Mouse (Mus musculus) heart, adult 9 months (tissue): Measurements from ENCODE around the gene Acsl1.

Experiments used
- DNase-seq, 2 experiments: peaks; one replicate each; pipeline ENCODE4 v3.0.0; 2022; ENCODE audit warnings: low spot score in 2 of 2

Gene Acsl1

DNA sequence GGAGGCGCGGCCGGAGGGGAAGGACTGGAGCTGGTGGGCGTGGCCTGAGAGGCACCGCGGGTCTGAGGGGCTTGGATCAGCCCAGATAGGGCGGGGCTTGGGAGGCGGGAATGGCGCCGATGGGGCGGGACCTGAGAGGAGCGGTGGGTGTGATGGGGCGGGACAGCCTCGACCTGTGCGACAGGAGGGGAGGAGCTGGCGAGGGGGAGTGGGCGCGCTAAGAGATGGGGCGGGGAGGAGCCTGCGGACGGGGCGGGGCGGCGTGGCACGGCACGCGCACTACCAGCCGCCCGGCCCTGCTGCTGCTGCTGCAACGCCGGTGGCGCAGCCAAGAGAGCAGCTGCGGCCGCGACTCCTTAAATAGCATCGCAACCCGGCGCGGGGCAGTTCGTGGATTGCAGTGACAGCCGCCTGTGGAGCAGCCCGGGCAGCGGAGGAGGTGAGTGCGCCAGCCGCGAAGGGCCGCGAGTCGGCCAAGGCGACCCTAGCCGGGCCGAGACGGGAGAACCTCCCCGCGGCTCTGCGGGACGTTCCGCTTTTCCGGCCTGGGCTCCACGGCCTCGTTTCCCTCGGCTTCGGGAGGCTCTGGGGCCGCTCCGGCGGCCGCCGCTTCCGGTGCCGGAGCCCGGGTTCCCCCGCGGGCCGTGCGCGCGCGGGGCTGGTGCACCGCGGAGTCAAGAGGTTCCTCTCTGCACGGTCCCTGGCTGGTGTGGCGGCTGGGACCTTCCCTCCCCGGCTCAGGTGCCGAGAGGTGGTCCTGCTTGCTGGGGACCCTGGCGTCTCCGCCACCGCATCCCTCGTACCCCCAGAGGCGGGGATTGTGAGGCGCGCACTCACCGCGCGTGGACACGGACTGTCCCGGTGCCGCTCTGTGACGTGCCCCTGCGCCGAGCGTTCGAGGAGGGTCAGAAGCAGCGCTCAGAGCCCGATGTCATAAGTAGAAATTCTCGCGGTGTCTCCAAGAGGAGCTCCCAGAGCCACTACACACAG is at the start of gene Acsl1:
Gene Acsl1, plus strand, starts transcription at position 246 of the 990 bp plus-strand sequence.
- peak; percentile 98 to 99 for DNase-seq

DNA sequence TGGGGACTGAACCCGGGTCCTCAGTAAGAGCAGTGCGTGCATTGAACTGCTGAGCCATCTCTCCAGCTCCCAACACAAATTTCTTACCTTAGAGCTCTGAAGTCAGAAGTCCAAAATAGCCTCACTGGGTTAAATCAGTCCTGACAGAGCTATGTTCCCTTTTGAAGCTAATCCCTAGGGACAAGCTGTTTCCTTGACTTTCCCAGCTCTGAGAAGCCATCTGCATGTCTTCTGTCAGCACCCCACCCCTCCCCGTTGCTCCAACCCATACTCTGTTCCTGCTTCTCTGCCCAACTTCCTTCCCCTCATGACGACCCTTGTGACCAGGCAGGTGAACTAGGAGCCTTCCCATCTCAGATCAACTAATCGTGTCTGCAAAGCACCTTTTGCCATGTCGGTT is 49.3 kb upstream of the Acsl1 start:
- DNase-seq: peak; percentile 24 to 31

DNA sequence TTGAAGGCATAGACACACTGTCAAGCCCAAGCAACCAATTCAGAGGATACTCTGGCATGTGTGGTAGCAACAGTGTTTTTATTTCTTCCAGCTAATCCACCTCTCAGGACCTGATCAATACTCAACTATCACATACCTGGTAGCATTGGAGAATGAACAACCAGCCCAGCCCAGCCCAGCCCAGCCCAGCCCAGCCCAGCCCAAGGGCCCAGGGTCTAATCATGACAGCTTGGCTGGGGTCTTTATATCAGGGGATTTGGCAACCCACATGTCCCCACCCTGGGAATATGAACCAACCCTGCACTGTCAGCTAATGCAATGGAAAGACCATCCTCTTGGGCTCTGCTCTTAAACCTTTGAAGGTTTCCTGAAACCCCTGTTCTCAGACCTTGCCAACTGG is 42.9 kb upstream of the Acsl1 start:
- no peak for DNase-seq

- DNase-seq: no peak
These were observed 41.0 kb upstream of the Acsl1 start for GRCm38 (mm10) chr8:46429871-46430270.

DNA sequence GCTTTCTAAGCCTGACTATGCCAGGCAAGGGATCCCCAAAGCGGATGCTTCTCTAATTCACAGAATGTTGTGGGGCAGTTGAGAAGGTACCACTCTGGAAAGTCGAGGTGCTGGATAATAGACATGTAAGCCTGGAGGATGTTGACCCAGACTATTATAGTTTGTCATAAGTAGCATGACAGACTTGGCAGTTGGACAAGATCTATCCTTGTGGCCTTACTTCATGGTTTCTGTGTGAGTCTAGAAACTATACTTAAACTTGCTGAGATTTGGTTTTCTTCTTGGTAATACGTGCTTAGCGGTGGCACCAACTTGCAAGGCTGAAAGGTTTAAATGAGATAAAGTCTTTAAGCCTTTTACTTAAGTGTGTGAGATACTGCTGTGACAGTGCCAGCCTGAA is 38.9 kb upstream of the Acsl1 start:
- DNase-seq: no peak

GRCm38 (mm10) chr8:46432581-46432980 is 38.3 kb upstream of the Acsl1 start:
- DNase-seq: no peak

- DNase-seq: no peak
These were observed 37.2 kb upstream of the Acsl1 start for GRCm38 (mm10) chr8:46433656-46434055.

GRCm38 (mm10) chr8:46438491-46438890 is 32.3 kb upstream of the Acsl1 start:
- no peak for DNase-seq

GRCm38 (mm10) chr8:46445964-46446915 is 24.6 kb upstream of the Acsl1 start:
- no peak for DNase-seq

GRCm38 (mm10) chr8:46447334-46447733 is 23.5 kb upstream of the Acsl1 start:
- DNase-seq: no peak

DNA sequence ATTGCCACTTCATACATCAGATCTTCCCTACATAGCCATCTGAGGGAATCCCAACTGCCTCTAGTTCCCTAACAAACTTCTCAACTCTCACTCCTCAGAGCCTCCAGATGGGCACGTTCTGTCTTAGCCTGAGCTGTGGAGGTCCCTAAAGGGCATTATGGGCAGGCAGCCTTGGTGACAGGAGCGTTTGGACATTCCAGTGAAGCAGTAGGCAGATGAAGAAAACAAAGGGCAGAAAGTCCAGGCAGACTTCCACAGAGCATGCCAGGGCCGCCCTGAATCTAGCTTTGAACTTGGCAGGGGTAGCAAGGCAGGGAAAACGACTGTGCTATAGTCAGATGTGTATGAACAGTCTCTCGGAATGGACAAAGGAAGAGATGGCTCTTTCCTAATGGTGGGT is 22.2 kb upstream of the Acsl1 start:
- no peak for DNase-seq

- no peak for DNase-seq
These were observed 21.8 kb upstream of the Acsl1 start for GRCm38 (mm10) chr8:46449063-46449462.

DNA sequence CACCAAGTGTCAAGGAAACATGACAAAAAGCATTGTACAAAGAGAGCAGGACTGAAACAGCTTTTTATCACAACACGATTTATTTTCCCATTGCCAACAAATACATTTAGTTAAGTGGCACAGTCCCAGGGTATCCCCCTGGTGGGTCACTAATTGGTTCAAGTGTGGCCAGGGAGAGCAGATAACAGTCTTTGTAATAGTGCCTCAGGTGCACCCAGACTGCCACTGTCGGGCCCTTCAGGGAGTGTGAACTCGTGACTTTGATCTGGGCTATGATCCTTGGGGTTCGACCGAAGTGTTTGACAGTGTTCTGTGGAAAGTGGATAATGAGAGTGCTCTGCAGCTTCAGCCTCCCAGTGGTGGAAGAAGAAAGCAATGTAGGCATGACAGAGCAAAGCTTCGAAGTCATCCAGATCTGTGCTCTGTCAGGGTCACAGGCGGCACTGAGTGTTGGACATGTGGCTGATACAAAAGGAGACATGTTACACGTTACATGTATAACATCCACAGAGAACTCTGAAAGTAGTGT is 21.1 kb upstream of the Acsl1 start:
- no peak for DNase-seq

GRCm38 (mm10) chr8:46458215-46458811 is 12.5 kb upstream of the Acsl1 start:
- no peak for DNase-seq

GRCm38 (mm10) chr8:46468400-46468799 is 2.4 kb upstream of the Acsl1 start:
- no peak for DNase-seq

DNA sequence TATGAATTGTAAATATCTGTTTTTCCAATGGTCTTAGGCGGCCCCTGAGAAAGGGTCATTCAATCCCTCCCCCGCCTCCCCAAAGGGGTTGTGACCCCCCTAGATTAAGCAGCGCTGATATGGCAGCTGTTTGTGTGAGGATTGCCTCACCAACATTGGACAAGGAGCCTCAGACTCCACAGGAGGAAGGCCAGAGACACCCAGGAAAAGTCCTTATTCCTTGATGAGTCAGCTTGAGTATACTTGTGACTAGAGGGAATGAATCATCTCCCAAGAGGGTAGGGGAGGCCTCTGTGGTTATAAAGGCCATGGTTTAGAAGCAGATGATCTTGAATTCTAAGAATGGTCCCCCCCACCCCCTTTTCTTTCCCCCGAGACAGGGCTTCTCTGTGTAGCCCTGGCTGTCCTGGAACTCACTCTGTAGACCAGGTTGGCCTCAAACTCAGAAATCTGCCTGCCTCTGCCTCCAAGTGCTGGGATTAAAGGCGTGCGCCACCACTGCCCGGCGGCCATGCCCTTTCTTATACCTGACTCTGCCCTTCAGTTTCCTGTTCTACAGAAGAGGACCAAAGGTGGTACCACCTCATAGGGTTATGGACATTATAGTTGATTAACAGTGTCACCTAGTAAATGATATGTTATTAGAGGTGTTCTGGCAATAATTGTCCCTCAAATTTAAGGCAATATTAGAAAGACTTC is 1.6 kb upstream of the Acsl1 start:
- no peak for DNase-seq

- peak; percentile 46 to 48 for DNase-seq
These were observed 596 bp upstream of the Acsl1 start for GRCm38 (mm10) chr8:46470091-46470791.

DNA sequence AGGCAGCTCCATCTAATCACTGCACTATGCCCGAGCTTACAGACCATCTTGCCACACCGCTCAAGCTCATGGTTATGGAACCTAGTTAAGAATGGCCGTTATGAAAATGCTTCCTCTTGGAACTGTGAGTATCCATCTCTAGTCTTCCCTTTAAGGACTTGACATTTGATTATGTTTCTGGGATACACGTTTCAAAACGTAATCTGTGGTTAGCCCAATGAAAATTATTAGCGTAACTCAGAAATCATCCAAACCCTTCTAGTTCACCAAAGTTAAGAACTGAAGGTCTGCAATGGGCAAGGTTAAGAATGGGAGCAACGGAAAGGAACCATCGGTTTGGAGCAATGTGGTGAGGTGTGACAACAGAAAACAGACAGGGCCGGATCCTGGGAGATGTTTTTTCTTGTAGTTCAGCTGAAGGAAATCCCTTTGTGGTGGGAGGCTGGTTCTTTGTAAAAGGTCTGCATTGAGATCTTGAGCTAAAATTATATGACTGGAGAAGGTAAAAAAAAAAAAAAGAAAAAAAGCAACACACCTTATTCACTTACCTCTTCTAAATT is 1.2 kb downstream of the Acsl1 start:
- no peak for DNase-seq

DNA sequence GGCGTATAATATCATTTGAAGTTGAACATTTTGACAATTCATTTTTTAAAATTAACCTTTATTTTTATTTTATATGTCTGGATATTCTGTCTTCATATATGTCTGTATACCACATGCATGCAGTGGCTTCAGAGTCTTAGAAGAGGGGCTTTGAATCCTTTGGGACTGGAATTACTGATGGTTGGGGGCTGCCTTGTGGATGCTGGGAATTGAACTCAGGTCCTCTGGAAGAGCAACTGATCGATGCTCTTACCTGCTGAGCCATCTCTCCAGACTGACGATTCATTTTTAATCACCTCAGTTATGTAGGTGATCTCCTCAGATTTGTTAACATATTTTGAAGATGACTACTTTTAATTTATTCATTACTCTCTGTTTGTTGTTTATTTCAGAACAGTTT is 3.3 kb downstream of the Acsl1 start:
- DNase-seq: no peak

- DNase-seq: no peak
These were observed 3.8 kb downstream of the Acsl1 start for GRCm38 (mm10) chr8:46474634-46475033.
